Mouse (Mus musculus): ENCODE measurements at regions not wholly inside any gene's neighbourhood (a gene's known extent, or its start where the extent isn't known, plus 50 kb on each side); places are given as distances from the start of the nearest gene placed in this dataset.
"Not testable (repeated sequence)": the region's sequence is repeated elsewhere in the genome, so short reads cannot be mapped to it uniquely, and the experiment has no call there.

DNA sequence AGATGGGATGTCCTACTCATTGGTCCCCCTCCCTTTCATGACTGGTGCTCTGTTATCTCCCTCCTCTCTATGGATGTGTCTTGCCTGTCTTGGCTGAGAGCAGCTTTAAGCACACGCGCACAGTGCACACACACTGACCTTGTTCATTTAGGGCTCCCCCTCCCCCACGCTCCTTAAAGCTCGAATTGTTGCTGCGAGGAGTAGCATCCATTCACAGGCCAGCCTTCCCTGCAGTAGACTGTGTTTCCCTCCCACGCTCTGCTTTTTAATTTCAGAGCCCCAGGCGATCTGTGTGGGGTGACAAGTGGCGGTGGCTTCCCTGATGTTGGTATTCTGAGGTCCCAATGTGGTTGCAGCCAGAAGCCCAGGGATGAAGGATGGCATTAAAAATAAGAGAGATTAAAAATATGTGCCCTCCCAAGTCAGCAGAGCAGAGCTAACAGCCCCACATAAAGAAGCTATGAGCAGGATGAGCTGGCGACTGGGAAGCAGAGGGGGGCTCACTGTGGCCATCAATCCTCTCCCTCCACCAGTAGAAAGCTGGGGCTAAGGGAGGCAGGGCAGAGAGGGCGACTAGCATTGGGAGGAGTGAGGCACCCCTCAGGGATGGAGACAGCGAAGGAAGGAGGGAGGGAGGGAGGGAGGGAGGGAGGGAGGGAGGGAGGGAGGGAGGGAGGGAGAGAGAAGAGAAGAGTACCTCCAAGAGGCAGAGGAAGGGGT lies 174.2 kb upstream of the Myt1l start:
- H3K27ac ChIP-seq = no peak overlapping the region
- H3K79me2 ChIP-seq (ENCODE audit: inconsistent target) = no peaks in the 10 kb centered on the region
- no peak overlapping the region for H3K4me3 ChIP-seq (ENCODE audit: inconsistent target)
- no peaks in the 10 kb centered on the region for H3K36me3 ChIP-seq (ENCODE audit: inconsistent target)
- WGBS (ENCODE audit: missing documents) = 68% methylated on average over 10 of the region's 11 CpGs

GRCm38 (mm10) chr12:29354816-29355215 lies 173.4 kb upstream of the Myt1l start:
- Histone ChIP-seq H3K27ac (no peak overlapping the region), H3K36me3 (ENCODE audit: inconsistent target) (no peaks in the 10 kb centered on the region), H3K4me3 (ENCODE audit: inconsistent target) (no peak overlapping the region), H3K79me2 (ENCODE audit: inconsistent target) (no peaks in the 10 kb centered on the region)
- 25% methylated on average over 3 of the region's 6 CpGs for WGBS (ENCODE audit: missing documents)

DNA sequence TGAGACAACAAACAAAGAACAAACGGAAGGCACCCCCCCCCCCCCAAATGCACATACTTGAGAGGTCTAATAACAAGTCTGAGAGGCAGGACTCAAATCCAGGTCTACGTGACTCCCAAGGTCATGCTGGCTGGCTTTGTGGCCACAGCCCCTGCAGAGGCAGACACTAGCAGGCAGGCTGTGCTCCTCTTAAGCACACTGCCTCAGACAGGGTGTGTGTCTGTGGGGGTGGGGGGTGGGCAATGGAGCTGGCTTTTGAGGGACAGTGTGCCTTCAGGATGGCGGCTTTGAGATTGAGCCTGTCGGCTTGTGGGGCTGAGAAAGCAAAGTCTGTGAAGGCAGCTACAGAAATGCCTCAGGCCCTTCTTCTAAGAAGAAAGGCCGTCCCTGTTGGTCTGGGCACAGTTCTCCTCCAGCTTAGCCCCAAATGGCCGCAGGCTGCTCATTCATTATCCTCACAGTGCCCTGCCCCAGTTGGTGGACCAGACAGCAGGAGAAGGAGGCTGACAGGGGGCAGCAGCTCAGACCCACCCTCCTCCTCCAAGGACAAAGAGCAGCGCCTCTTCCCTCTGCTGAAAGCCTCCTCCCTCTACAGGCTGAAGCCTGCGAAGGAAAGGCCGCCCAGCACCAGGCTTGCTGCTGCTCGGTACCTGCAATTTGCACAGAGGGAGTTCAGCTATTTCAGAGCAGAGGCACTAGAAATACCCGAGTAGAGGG lies 171.3 kb upstream of the Myt1l start:
- Histone ChIP-seq H3K36me3 (ENCODE audit: inconsistent target) (no peaks in the 10 kb centered on the region), H3K79me2 (ENCODE audit: inconsistent target) (no peaks in the 10 kb centered on the region), H3K4me3 (ENCODE audit: inconsistent target) (no peak overlapping the region), H3K27ac (no peak overlapping the region)
- 55% methylated on average over 11 of the region's 11 CpGs for WGBS (ENCODE audit: missing documents)

- 88% methylated on average over 6 of the region's 6 CpGs for WGBS (ENCODE audit: missing documents)
- H3K4me3 ChIP-seq (ENCODE audit: inconsistent target) = no peak overlapping the region
- no peaks in the 10 kb centered on the region for H3K36me3 ChIP-seq (ENCODE audit: inconsistent target)
These were observed 166.9 kb upstream of the Myt1l start for GRCm38 (mm10) chr12:29361236-29361635.

DNA sequence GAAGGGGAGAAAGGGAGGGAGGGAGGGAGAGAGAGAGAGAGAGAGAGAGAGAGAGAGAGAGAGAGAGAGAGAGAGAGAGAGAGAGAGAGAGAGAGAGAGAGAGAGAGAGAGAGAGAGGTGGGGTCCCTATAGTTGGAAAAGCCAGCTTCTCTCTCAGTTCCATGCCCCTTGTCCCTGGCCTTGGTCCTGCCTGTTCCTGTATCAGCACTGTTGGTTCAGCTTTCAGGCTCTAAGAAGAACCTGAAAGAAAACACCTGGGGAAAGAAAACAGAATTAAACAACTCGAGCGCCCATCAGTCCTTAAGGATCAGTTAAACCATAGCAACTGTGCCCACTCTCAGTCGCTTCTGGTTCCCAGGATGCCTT lies 160.5 kb upstream of the Myt1l start:
- not testable (repeated sequence) for H3K4me3 ChIP-seq (ENCODE audit: inconsistent target); H3K36me3 ChIP-seq (ENCODE audit: inconsistent target); H3K27ac ChIP-seq; H3K79me2 ChIP-seq (ENCODE audit: inconsistent target)
- 55% methylated on average over 3 of the region's 3 CpGs for WGBS (ENCODE audit: missing documents)

More at GRCm38 (mm10) chr12:29361236-29361635, 166.9 kb upstream of the Myt1l start:
- Histone ChIP-seq H3K27ac (no peak overlapping the region), H3K79me2 (ENCODE audit: inconsistent target) (no peaks in the 10 kb centered on the region)

GRCm38 (mm10) chr12:29368107-29368819 lies 159.9 kb upstream of the Myt1l start:
- Histone ChIP-seq H3K4me3 (ENCODE audit: inconsistent target) (no peak overlapping the region), H3K79me2 (ENCODE audit: inconsistent target) (no peaks in the 10 kb centered on the region), H3K27ac (no peak overlapping the region), H3K36me3 (ENCODE audit: inconsistent target) (no peaks in the 10 kb centered on the region)
- 35% methylated on average over 19 of the region's 19 CpGs for WGBS (ENCODE audit: missing documents)

- H3K27ac ChIP-seq = no peak overlapping the region
- no peak overlapping the region for H3K4me3 ChIP-seq (ENCODE audit: inconsistent target)
- WGBS (ENCODE audit: missing documents) = 30% methylated on average over 5 of the region's 5 CpGs
- H3K36me3 ChIP-seq (ENCODE audit: inconsistent target) = no peaks in the 10 kb centered on the region
- H3K79me2 ChIP-seq (ENCODE audit: inconsistent target) = no peaks in the 10 kb centered on the region
These were observed 159.4 kb upstream of the Myt1l start for GRCm38 (mm10) chr12:29368820-29369175.

DNA sequence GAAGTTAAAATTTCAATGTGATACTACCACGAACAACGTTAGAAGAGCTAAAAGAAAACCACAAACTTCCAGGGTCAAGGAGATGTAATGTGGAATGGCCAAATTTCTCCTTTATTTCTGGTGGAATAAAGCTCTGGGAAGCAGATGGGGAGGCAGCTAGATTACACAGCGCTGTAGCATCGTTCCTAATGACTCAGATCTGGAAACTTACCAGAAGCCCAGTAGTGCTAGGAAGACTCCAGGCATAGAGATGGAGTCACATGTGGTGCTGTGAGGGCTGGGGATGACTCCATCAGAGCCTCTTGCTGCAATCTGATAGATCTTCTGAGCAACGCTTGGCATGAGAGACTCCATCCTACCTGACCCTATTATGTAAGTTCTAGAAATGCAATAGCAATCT lies 136.4 kb upstream of the Myt1l start:
- Histone ChIP-seq H3K36me3 (ENCODE audit: inconsistent target) (no peaks in the 10 kb centered on the region), H3K27ac (no peak overlapping the region), H3K79me2 (ENCODE audit: inconsistent target) (no peaks in the 10 kb centered on the region), H3K4me3 (ENCODE audit: inconsistent target) (no peak overlapping the region)
- WGBS (ENCODE audit: missing documents) = 74% methylated on average over 5 of the region's 5 CpGs

DNA sequence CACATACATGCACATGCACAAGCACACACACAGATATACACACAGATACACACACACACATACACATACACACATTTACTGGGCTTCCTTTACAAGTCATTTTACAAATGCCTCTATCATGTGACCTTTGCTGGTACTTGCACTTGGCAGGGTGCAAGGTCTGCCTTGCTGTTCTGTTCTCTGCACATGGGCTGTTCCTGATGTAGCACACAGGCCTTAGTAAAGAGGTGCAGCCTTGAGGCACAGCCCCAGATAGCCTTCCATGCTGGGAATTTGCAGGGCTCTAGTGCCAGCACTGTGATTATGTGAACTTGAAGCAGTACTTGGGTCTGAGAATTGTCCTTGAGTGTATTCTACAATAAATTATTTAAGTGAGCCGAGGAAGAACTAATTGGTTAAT lies 133.9 kb upstream of the Myt1l start:
- Histone ChIP-seq H3K36me3 (ENCODE audit: inconsistent target) (no peaks in the 10 kb centered on the region), H3K79me2 (ENCODE audit: inconsistent target) (no peaks in the 10 kb centered on the region), H3K4me3 (ENCODE audit: inconsistent target) (no peak overlapping the region), H3K27ac (no peak overlapping the region)
- WGBS (ENCODE audit: missing documents) = 86% methylated on average over 1 of the region's 1 CpGs

DNA sequence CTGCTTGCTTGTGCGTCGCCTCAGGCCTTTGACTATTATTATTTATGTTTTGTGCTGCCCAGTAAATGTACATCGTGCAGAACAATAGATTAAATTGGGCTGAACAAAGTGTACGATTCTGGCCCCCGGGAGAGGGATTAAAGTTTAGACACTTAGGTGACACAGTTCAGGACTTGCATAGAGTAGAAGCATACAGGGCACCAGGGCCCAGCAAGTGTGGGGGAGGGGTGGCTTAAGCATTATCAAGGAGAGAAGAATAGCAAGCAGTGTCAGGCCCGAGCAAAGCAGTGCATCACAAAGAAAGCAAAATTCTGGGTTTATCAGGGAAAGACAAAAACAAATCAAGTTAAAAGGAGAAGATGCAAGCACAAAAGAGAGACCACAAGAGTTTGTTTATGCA lies 133.3 kb upstream of the Myt1l start:
- Histone ChIP-seq H3K27ac (no peak overlapping the region), H3K36me3 (ENCODE audit: inconsistent target) (no peaks in the 10 kb centered on the region), H3K4me3 (ENCODE audit: inconsistent target) (no peak overlapping the region), H3K79me2 (ENCODE audit: inconsistent target) (no peaks in the 10 kb centered on the region)
- 81% methylated on average over 6 of the region's 6 CpGs for WGBS (ENCODE audit: missing documents)

DNA sequence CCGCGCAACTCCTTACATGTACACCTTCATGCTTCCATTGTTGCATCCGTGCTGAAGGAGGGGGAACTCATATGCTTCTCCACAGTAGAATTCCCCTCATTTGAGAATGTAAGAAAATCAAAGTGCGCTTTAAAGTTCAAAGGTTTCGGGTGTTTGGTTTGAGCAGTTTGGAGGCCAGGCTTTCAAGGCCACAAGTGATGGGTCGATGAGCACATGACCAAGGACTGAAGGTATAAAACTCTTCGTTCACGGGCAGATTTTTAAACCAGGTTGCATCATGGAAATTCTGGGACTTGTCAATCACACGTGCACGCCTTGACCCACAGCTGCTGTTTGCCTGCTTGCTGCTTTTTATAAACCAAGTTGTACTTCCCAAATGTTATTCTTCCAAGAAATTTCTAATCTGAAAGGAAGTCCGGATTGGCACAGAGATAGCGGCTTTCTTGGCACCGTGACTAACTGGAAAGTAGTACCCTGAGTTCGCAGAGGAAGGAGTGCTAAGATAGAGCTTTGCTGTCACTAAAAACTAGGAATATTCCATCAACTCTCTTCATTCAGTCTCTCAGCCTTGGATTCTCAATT lies 132.7 kb upstream of the Myt1l start:
- Histone ChIP-seq H3K79me2 (ENCODE audit: inconsistent target) (no peaks in the 10 kb centered on the region), H3K27ac (no peak overlapping the region), H3K36me3 (ENCODE audit: inconsistent target) (no peaks in the 10 kb centered on the region), H3K4me3 (ENCODE audit: inconsistent target) (no peak overlapping the region)
- 86% methylated on average over 14 of the region's 14 CpGs for WGBS (ENCODE audit: missing documents)

DNA sequence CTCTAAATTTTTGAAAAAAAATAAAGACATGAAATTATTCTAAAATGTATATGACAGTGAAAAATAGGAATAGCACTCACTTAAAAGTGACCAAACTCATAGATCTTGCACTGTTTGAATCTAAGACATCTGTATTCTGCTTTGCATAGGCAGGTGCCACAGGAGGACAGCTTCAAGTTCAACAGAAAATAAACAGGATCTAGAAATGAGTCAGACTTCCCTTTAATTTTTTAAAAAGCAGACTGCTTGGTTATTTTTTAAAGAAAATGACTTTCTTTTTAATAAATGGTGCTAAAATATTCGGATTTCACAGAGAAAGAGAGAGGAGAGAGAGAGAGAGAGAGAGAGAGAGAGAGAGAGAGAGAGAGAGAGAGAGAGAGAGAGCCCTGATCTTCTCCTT lies 123.8 kb upstream of the Myt1l start:
- WGBS (ENCODE audit: missing documents) = 17% methylated on average over 1 of the region's 1 CpGs
- Histone ChIP-seq H3K4me3 (ENCODE audit: inconsistent target) (no peak overlapping the region), H3K27ac (no peak overlapping the region), H3K79me2 (ENCODE audit: inconsistent target) (no peaks in the 10 kb centered on the region), H3K36me3 (ENCODE audit: inconsistent target) (no peaks in the 10 kb centered on the region)

DNA sequence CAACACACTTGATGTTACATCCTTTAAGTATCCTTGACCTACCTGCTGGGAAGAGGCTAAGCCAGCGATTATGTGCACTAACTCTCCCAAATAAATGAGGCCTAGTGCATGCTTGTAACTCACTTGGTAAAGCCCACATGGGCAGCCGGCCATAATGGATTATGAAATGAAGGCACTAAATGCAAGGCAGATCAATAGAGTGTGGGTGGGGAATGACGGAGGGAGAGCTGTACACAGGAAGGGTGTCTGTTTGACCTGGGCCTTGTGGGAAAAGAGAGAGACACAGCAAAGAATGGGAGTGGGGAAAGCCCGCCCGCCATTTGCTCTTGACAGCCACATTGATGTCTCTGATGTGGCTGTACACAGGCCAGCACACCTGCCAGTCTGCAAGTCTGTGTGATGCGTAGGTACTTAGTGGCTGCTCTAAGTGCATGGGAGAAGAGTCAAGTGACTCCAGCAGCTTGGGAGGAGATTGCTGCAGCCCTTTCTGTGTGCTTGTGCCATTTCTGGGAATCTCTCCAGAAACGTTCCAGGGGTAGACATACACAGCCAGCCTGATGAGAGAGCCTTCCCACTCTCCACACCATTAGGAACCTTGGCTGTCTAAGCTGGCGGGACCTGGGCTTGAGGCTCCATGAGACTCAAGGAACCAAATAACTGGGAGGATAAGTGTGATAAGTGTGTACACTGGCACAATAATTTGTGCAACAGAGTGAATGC lies 118.7 kb upstream of the Myt1l start:
- Histone ChIP-seq H3K27ac (no peak overlapping the region), H3K4me3 (ENCODE audit: inconsistent target) (no peak overlapping the region), H3K36me3 (ENCODE audit: inconsistent target) (no peaks in the 10 kb centered on the region), H3K79me2 (ENCODE audit: inconsistent target) (no peaks in the 10 kb centered on the region)
- WGBS (ENCODE audit: missing documents) = 89% methylated on average over 8 of the region's 8 CpGs

DNA sequence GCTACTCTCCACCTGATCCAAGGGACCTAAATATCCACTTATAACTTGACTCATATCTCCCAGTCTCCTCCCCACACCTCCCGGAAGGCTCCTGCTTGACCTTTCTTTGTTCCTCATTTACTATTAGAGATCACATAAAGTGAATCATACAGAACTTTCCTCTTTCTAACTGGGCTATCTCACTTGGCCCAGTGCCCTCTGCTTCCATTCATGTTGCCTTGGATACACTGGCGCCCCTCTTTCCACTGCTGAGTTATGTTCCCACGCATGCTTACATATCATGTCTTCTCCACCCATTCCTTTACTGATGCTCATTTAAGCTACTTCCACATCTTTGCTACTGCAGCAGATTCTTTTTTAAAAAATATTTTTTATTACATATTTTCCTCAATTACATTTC lies 94.2 kb upstream of the Myt1l start:
- 92% methylated on average over 3 of the region's 3 CpGs for WGBS (ENCODE audit: missing documents)
- H3K4me3 ChIP-seq (ENCODE audit: inconsistent target) = no peak overlapping the region
- H3K79me2 ChIP-seq (ENCODE audit: inconsistent target) = no peaks in the 10 kb centered on the region
- no peaks in the 10 kb centered on the region for H3K36me3 ChIP-seq (ENCODE audit: inconsistent target)
- H3K27ac ChIP-seq = no peak overlapping the region
